Mouse (Mus musculus) embryonic facial prominence, embryonic 15.5 days (tissue): ENCODE results near the gene Sla2. TPM values are rescaled to one million over a fixed set of nuclear protein-coding genes. Genes with fewer than 3 reads are reported as not detected.
"Not testable (repeated sequence)": the region's sequence is repeated elsewhere in the genome, so short reads cannot be mapped to it uniquely, and the experiment has no call there.

Experiments used
- ATAC-seq: fragments of 200-750 bp; cut with Nextera tagmentation; 2 replicates; pipeline ENCODE4 v1.8.0; 2017; ENCODE audit warnings: low read depth, moderate TSS enrichment; ENCODE audit not compliant: insufficient number of reproducible peaks, low FRiP score, low TSS enrichment
- H3K27ac ChIP-seq: fragments of 300-500 bp; sonication (generic); replicated peaks from 2 replicates; pipeline ENCODE4 v1.5.1; 2015; ENCODE audit warnings: mild to moderate bottlenecking, inconsistent platforms
- H3K27me3 ChIP-seq: fragments of 300-500 bp; sonication (generic); 2 replicates; pipeline ENCODE4 v1.6.1; 2015; ENCODE audit warnings: inconsistent platforms
- H3K36me3 ChIP-seq: fragments of 300-500 bp; sonication (generic); 2 replicates; pipeline ENCODE4 v1.6.1; 2015; ENCODE audit warnings: mild to moderate bottlenecking, inconsistent platforms
- H3K4me1 ChIP-seq: fragments of 300-500 bp; sonication (generic); 2 replicates; pipeline ENCODE4 v1.6.1; 2015; ENCODE audit warnings: inconsistent platforms
- H3K4me2 ChIP-seq: fragments of 300-500 bp; sonication (generic); replicated peaks from 2 replicates; pipeline ENCODE4 v1.6.1; 2015; ENCODE audit warnings: mild to moderate bottlenecking, inconsistent platforms
- H3K4me3 ChIP-seq: fragments of 300-500 bp; sonication (generic); replicated peaks from 2 replicates; pipeline ENCODE4 v1.5.1; 2015; ENCODE audit warnings: mild to moderate bottlenecking, inconsistent platforms
- H3K9ac ChIP-seq: fragments of 300-500 bp; sonication (generic); 2 replicates; pipeline ENCODE4 v1.6.1; 2015; ENCODE audit warnings: inconsistent platforms
- H3K9me3 ChIP-seq: fragments of 300-500 bp; sonication (generic); replicated peaks from 2 replicates; pipeline ENCODE4 v1.6.1; 2016; ENCODE audit warnings: inconsistent platforms
- WGBS: fragments of 180-500 bp; shearing (Covaris S2); methylation state at CpG from one replicate; pipeline ENCODE4 v1.1.7; 2015; 5-methylcytosine and 5-hydroxymethylcytosine counted together
- polyA plus RNA-seq: library from polyadenylated mRNA; unstranded; fragments of >200 nt; fragmentation: Nextera tagmentation; extraction: Ambion mirVana; gene quantifications from 2 replicates; pipeline ENCODE4 v1.2.1, GENCODE M21; 2015

The Sla2 gene
- polyA plus RNA-seq, 1 experiment from 2014 or later = 0.52 TPM

GRCm38 (mm10) chr2:156834336-156834735, 52.7 kb downstream of the Sla2 start:
- no peak for ATAC-seq
- peaks cover 13% of the 10 kb centered on the region; the same call in 1 of the 2 replicates for H3K9me3 ChIP-seq
- no peak overlapping the region for H3K4me2 ChIP-seq
- H3K4me1 ChIP-seq = peaks cover 12% of the 10 kb centered on the region
- 96% methylated on average over 11 of the region's 11 CpGs for WGBS
- no peak overlapping the region for H3K4me3 ChIP-seq
- no peak overlapping the region for H3K9ac ChIP-seq
- no peaks in the 10 kb centered on the region for H3K27me3 ChIP-seq
- no peak overlapping the region for H3K27ac ChIP-seq
- H3K36me3 ChIP-seq = peaks cover 72% of the 10 kb centered on the region

- H3K4me1 ChIP-seq, H3K27me3 ChIP-seq, H3K4me3 ChIP-seq, H3K9me3 ChIP-seq, H3K4me2 ChIP-seq, H3K27ac ChIP-seq, ATAC-seq, H3K9ac ChIP-seq, H3K36me3 ChIP-seq: not testable (repeated sequence)
- 80% methylated on average over 6 of the region's 6 CpGs for whole genome bisulfite sequencing
These were observed 61.9 kb downstream of the Sla2 start for GRCm38 (mm10) chr2:156825128-156825527.

Other genes with a start within 250 kb of the Sla2 start
- 245 and 251 TPM in 2 replicates for gene Myl9, start 111.8 kb downstream of the Sla2 start, polyA plus RNA-seq
- 51.1 and 51.6 TPM in 2 replicates for gene Tgif2, start 47.2 kb downstream of the Sla2 start, polyA plus RNA-seq
- 8.4 and 9.7 TPM in 2 replicates for gene 4930518I15Rik, start 29.2 kb downstream of the Sla2 start, polyA plus RNA-seq
- 152 and 160 TPM in 2 replicates for gene Rab5if, start 24.1 kb downstream of the Sla2 start, polyA plus RNA-seq
- gene Ndrg3, start 104.9 kb upstream of the Sla2 start, polyA plus RNA-seq = 52.9 and 53.9 TPM in 2 replicates
- 27.5 and 28.2 TPM in 2 replicates for gene Dsn1, start 120.0 kb upstream of the Sla2 start, polyA plus RNA-seq
- 3.5 and 4.4 TPM in 2 replicates for gene Soga1, start 192.1 kb upstream of the Sla2 start, polyA plus RNA-seq
- not detected in 2 replicates for gene Tldc2, start 199.9 kb upstream of the Sla2 start, polyA plus RNA-seq
- 22.7 and 24.0 TPM in 2 replicates for gene Samhd1, start 248.1 kb upstream of the Sla2 start, polyA plus RNA-seq